Mouse (Mus musculus) kidney, embryonic 14.5 days (tissue): ENCODE measurements around the gene Sult2b1. TPM values are rescaled to one million over a fixed set of nuclear protein-coding genes. Genes with fewer than 3 reads are reported as not detected.

Experiments
- ATAC-seq: fragments of 200-750 bp; cut with Nextera tagmentation; 2 replicates; pipeline ENCODE4 v1.8.0; 2017; ENCODE audit warnings: moderate number of reproducible peaks, mild to moderate bottlenecking, moderate TSS enrichment, moderate library complexity; ENCODE audit not compliant: low FRiP score, low TSS enrichment
- H3K27ac ChIP-seq: fragments of 300-500 bp; sonication (generic); 2 replicates; pipeline ENCODE4 v1.5.1; 2014; ENCODE audit warnings: low read depth, mild to moderate bottlenecking, low read length, moderate library complexity, mixed read lengths
- H3K27me3 ChIP-seq: fragments of 300-500 bp; sonication (generic); 2 replicates; pipeline ENCODE4 v1.6.1; 2014; ENCODE audit warnings: mild to moderate bottlenecking, low read length; ENCODE audit not compliant: control insufficient read depth, insufficient read depth
- H3K36me3 ChIP-seq: fragments of 300-500 bp; sonication (generic); 2 replicates; pipeline ENCODE4 v1.6.1; 2014; ENCODE audit warnings: low read length, mixed read lengths; ENCODE audit not compliant: control insufficient read depth, insufficient read depth
- H3K4me1 ChIP-seq: fragments of 300-500 bp; sonication (generic); 2 replicates; pipeline ENCODE4 v1.6.1; 2014; ENCODE audit warnings: low read length, mixed read lengths; ENCODE audit not compliant: control insufficient read depth, insufficient read depth
- H3K4me2 ChIP-seq: fragments of 300-500 bp; sonication (generic); replicated peaks from 2 replicates; pipeline ENCODE4 v1.6.1; 2014; ENCODE audit warnings: low read depth, mild to moderate bottlenecking, low read length
- H3K4me3 ChIP-seq: fragments of 300-500 bp; sonication (generic); 2 replicates; pipeline ENCODE4 v1.5.1; 2014; ENCODE audit warnings: mild to moderate bottlenecking, low read length
- H3K9ac ChIP-seq: fragments of 300-500 bp; sonication (generic); 2 replicates; pipeline ENCODE4 v1.6.1; 2014; ENCODE audit warnings: low read depth, mild to moderate bottlenecking, low read length, moderate library complexity
- H3K9me3 ChIP-seq: fragments of 300-500 bp; sonication (generic); 2 replicates; pipeline ENCODE4 v1.6.1; 2016; ENCODE audit warnings: low read length; ENCODE audit not compliant: control insufficient read depth
- WGBS: fragments of 180-500 bp; shearing (Covaris S2); extraction: QIAGEN DNeasy Blood & Tissue Kit; methylation state at CpG from one replicate; pipeline ENCODE4 v1.1.7; 2014; 5-methylcytosine and 5-hydroxymethylcytosine counted together
- polyA plus RNA-seq: library from polyadenylated mRNA; unstranded; fragments of >200 nt; fragmentation: Nextera tagmentation; extraction: Ambion mirVana; gene quantifications from 2 replicates; pipeline ENCODE4 v1.2.1, GENCODE M21; 2014

The Sult2b1 gene
- polyA plus RNA-seq, 1 experiment from 2014 or later, result 3.2 TPM

DNA sequence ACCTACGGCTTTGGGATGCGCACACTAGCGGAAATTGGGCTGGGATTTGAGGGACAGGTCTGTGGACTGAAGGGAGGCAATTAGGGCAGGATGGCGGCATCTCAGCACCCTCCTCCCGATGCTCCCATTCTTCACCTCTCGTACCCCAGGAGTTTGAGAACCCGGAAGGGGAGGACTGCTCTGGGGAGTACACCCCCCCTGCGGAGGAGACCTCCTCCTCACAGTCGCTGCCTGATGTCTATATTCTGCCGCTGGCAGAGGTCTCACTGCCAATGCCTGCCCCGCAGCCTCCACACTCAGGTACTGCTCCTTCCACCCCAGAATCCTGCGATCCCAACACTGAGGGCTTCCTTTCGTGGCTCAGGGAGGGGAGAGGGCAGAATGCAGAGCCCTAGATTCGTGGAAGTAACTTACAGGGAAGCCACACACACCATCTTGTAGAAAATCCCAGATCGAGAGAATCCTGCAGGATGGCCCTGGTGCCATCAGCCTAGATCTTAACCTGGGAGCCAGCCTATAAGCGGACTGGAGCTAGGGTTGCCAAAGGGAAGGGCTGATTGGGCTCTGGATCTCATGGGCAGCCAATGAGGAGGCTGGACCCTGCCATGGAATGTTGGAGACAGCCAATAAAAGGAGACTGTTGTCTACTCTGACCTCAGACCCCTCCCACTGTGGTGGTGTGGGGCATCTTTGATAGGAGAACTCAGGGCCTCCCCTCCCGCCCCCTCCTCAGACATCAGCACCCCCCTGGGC is 2.4 kb upstream of the Sult2b1 start:
- H3K9me3 ChIP-seq, result no peaks in the 10 kb centered on the region
- H3K36me3 ChIP-seq, result peaks cover 17% of the 10 kb centered on the region; the same call in 1 of the 2 replicates
- ATAC-seq, result peak; percentile 40; the same call in 1 of the 2 replicates
- no peaks in the 10 kb centered on the region for H3K27me3 ChIP-seq
- 0 out of 2 replicates have a peak overlapping the region, but pooled peaks have one; percentile 37 for H3K27ac ChIP-seq
- 6% methylated on average over 17 of the region's 17 CpGs for WGBS
- H3K4me2 ChIP-seq, result peak overlapping the region; percentile 99
- peak overlapping the region; percentile 37; the same call in 1 of the 2 replicates for H3K9ac ChIP-seq
- H3K4me3 ChIP-seq, result peak overlapping the region; percentile 77
- H3K4me1 ChIP-seq, result peaks cover 19% of the 10 kb centered on the region

DNA sequence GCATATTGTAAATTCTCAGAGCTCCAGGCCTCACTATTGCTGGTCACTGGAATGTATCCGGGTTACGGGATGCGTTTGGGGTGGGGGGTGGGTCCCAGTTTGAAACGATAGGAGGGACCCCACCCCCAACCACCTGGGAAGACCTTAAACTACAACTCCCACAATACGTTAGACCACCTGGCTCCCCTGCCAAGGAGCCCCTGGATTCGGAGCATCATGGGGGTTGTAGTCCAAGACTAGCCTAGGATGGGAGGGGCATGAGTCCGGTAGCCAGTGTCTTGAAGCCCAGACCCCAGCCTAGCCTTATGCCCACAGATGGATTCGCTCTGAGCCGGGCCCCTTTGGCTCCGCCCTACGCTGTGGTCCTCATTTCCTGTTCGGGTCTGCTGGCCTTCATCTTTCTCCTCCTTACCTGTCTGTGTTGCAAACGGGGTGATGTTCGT is 1.7 kb upstream of the Sult2b1 start:
- H3K27me3 ChIP-seq, result no peaks in the 10 kb centered on the region
- H3K9ac ChIP-seq, result peak overlapping the region; percentile 69; the same call in 1 of the 2 replicates
- WGBS, result under 1% methylated on average over 14 of the region's 14 CpGs
- H3K9me3 ChIP-seq, result no peaks in the 10 kb centered on the region
- H3K4me1 ChIP-seq, result peaks cover 19% of the 10 kb centered on the region
- peaks cover 16% of the 10 kb centered on the region; the same call in 1 of the 2 replicates for H3K36me3 ChIP-seq
- H3K4me3 ChIP-seq, result peak overlapping the region; percentile 77
- peak; percentile 72 for ATAC-seq
- peak overlapping the region; percentile 99 for H3K4me2 ChIP-seq
- no peak overlapping the region; the same call in 1 of the 2 replicates for H3K27ac ChIP-seq

DNA sequence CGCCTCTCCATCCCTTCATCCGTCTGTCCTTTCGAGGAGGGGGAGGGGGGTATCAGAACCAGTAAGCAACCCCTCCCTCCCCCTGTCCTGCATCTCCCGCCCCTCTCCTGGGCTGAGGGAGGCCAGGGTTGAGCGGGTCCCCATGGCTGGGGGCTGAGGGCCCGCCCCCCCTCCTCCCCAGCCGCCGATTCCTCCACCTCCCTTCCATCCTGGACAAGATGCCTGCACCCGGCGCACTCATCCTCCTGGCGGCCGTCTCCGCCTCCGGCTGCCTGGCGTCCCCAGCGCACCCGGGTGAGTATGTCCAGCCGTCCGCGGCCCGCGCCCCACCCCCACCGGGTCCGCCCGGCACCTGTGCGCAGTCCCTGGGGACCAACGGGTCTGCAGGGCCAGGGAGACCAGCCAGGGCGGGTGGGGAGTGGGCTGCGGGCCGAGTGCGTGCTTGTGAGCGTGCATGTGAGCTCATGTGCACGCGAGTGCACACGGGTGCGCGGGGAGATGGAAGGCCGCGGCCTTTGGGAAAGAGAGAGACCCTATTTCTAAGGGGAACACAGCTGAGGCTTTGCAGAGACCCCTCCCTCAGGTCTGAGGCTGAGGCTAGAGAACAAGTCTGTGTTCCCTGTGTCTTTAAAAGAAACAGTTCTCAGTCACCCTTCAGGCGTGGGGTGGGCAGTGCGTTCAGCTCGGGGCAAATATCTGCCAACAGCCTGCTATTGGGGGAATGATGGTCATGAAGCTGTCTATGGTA is 1.1 kb upstream of the Sult2b1 start:
- H3K27ac ChIP-seq, result peak overlapping the region; percentile 32; the same call in 1 of the 2 replicates
- H3K4me1 ChIP-seq, result peaks cover 19% of the 10 kb centered on the region
- WGBS, result under 1% methylated on average over 37 of the region's 42 CpGs
- no peaks in the 10 kb centered on the region for H3K27me3 ChIP-seq
- peak; percentile 50 for ATAC-seq
- no peaks in the 10 kb centered on the region for H3K9me3 ChIP-seq
- H3K4me2 ChIP-seq, result peak overlapping the region; percentile 99
- H3K4me3 ChIP-seq, result peak overlapping the region; percentile 77
- H3K36me3 ChIP-seq, result peaks cover 16% of the 10 kb centered on the region; the same call in 1 of the 2 replicates
- H3K9ac ChIP-seq, result peak overlapping the region; percentile 69

DNA sequence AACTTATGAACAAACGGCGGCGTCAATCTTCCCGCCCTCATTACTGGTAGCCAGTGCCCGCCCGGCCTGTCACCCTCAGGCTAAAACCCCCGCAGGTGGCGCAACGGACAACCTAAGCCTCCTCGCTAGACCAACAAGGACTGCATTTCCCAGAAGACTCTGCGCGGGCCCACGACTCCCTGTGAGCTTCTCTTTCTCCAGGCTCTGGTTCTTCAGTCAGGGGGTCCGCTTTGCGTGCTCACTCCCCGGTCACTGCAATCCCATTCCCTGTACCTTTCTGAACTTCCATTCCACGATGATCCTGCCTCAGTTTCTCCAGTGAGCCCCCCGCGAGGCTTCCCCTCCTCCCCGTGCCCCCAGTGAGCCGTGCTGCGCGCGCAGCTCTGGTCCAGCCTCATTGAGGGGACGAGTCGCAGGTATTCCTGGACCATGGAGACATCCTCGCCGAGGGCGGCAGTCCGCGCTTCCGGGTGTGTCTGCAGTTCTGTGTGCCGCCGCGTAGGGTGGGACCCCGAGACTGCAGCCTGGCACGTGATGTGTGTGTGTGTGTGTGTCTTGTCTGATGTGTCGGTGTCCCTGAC is 868 bp downstream of the Sult2b1 start, which contains the start of gene Lmtk3:
Gene Lmtk3 (plus strand): TSS at position 228 of the 581 bp plus-strand sequence.
- Histone ChIP-seq H3K27me3 (no peaks in the 10 kb centered on the region), H3K9ac (peak within 1 kb of the TSS; percentile 62), H3K27ac (no peak within 1 kb of the TSS), H3K9me3 (no peaks in the 10 kb centered on the region), H3K4me2 (peak within 1 kb of the TSS; percentile 99), H3K36me3 (peaks cover 5% of the 10 kb centered on the region; the same call in 1 of the 2 replicates), H3K4me1 (peaks cover 16% of the 10 kb centered on the region), H3K4me3 (peak within 1 kb of the TSS; percentile 62)
- peak; percentile 22; the same call in 1 of the 2 replicates for ATAC-seq
- under 1% methylated on average over 38 of the region's 38 CpGs for WGBS

DNA sequence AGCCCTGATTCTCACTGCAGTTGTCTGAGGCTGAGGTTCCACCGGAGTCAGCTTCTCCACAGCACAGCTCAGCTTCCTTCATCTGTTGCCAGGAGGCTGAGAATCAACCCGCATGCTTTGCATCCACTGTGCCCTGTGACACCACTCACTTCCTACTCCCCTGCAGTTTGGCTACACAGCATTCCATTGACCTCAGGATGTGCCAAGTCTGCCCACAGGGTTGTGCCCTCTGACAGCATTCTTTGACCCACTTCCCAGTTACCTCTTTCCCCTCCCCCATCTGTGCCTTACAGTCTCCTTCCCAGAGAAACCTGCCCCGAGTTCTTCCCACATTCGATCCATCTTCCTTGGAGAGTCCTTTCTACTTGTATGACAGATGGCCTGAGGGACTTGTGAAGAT is 2.2 kb downstream of the Sult2b1 start:
- Histone ChIP-seq H3K27me3 (no peaks in the 10 kb centered on the region), H3K36me3 (no peaks in the 10 kb centered on the region), H3K9ac (no peak overlapping the region), H3K4me2 (no peak overlapping the region), H3K4me3 (no peak overlapping the region), H3K4me1 (peaks cover 14% of the 10 kb centered on the region), H3K9me3 (no peaks in the 10 kb centered on the region), H3K27ac (no peak overlapping the region)
- 71% methylated on average over 4 of the region's 4 CpGs for WGBS
- ATAC-seq, result no peak

DNA sequence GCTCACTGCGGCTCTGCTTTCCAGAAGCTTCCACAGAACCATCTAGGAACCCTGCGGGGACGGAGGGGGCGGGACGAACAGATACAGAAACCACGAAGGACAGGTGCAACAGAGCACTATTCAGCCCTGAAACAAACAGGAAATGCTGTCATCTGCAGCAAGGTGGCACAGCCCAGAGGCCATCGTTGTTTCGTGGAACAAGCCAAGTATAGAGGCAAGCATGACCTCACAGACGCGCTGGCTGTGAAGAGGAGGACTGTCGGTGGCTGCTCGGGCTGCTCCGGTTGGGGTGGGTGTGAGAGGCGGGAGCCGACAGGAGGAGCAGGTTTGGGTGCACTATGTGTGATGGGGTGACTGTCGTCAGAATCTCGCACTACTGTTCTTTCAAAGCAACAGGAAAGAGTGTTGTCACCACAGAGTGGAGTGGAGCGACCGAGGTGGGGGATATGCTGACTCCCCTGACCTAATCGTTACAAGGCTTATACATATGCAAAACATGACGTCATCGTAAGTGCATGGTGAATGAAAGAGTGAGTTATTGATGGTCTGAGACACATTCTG is 5.3 kb downstream of the Sult2b1 start:
- Histone ChIP-seq H3K9ac (no peak overlapping the region), H3K4me3 (no peak overlapping the region)
- no peak for ATAC-seq

DNA sequence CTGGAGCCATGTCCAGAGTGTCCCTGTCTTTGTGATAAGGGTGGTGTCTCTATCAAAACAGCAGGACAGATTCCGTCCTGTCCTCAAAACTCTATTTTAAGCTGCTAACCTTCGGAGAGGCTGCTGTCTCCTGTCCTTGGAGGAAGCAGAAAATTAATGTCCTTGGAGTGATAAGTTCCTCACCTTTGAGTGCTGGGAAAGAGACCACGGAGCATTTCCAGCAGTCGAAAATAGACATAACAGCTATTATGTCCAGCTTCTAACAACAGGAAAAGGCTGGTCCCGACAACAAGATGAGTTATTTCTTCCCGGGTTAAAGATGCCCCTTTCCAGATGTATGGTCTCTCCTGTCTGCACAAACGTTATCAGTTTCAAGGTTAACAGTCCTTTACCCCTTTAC is 9.2 kb downstream of the Sult2b1 start:
- peaks cover 2% of the 10 kb centered on the region; the same call in 1 of the 2 replicates for H3K9me3 ChIP-seq
- ATAC-seq, result no peak

More for the DNA sequence above, 5.3 kb downstream of the Sult2b1 start:
- H3K27me3 ChIP-seq, result no peaks in the 10 kb centered on the region
- peaks cover 2% of the 10 kb centered on the region; the same call in 1 of the 2 replicates for H3K9me3 ChIP-seq
- 0 out of 2 replicates have a peak overlapping the region, but pooled peaks have one; percentile 4 for H3K4me2 ChIP-seq
- no peaks in the 10 kb centered on the region for H3K36me3 ChIP-seq
- peaks cover 4% of the 10 kb centered on the region; the same call in 1 of the 2 replicates for H3K4me1 ChIP-seq
- no peak overlapping the region for H3K27ac ChIP-seq
- WGBS, result 26% methylated on average over 22 of the region's 22 CpGs

DNA sequence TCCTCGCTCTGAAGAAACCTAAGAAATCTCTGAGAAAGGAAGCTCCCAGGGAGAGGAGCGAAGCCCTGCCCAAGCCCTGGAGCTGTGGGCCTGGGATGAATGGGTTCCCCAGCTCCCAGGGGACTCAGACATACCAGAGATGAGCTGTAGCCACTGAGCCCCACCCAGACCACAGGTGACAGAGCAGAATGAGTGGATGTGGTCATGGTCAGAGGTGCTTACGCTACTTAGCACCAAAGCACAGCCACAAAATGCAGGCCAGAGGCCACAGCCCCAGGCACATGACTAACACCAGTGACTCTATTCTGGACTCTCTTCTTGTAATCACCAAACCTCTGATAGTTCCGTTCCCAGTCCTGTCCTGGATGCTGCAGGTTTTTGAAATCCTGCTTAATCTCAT is 13.4 kb downstream of the Sult2b1 start:
- ATAC-seq, result no peak
- Histone ChIP-seq H3K4me3 (no peak overlapping the region), H3K4me2 (no peak overlapping the region), H3K4me1 (no peaks in the 10 kb centered on the region), H3K36me3 (no peaks in the 10 kb centered on the region), H3K9me3 (peaks cover 2% of the 10 kb centered on the region; the same call in 1 of the 2 replicates), H3K27me3 (no peaks in the 10 kb centered on the region), H3K9ac (no peak overlapping the region), H3K27ac (no peak overlapping the region)
- 74% methylated on average over 4 of the region's 4 CpGs for WGBS

More for the DNA sequence above, 9.2 kb downstream of the Sult2b1 start:
- WGBS, result 56% methylated on average over 7 of the region's 7 CpGs
- Histone ChIP-seq H3K4me3 (no peak overlapping the region), H3K36me3 (no peaks in the 10 kb centered on the region), H3K27me3 (no peaks in the 10 kb centered on the region), H3K9ac (no peak overlapping the region), H3K27ac (no peak overlapping the region), H3K4me2 (no peak overlapping the region), H3K4me1 (no peaks in the 10 kb centered on the region)
